Mouse (Mus musculus) erythroblast, embryonic 14.5 days (primary cell): ENCODE data around the gene Elfn1.

Experiments
- GATA1 ChIP-seq: IDR thresholded peaks from 2 replicates; pipeline ENCODE4 v1.6.1; 2012; ENCODE audit warnings: low read length, inconsistent platforms, mixed read lengths
- TAL1 ChIP-seq: IDR thresholded peaks from 3 replicates; pipeline ENCODE4 v1.6.1; 2012; ENCODE audit warnings: low read length, inconsistent platforms, mixed read lengths

DNA sequence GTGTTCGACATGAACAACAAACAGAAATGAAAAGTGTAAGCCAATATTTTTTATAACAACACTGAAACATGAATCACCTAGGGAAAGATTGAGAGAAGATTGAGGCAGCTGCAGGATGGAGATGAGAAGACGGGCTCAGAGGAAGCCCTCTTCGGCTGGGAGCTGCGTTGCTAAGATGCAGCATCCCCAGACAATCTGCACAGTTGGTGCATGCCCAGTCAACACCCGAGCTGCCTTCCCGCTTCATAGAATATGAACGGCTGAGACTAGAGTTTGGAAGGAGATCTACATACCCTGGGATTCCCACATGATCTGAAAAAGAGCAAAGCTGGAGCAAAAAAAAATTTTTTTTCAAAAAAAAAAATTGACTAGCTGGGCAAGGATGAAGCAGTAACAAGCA, 111.0 kb downstream of the Elfn1 start:
- TF ChIP-seq GATA1 (no peak), TAL1 (no peak)
